Mouse (Mus musculus): Measurements from ENCODE around the gene Slc35e3. TPM values are rescaled to one million over a fixed set of nuclear protein-coding genes. Genes with fewer than 3 reads are reported as not detected.

Gene Slc35e3
- polyA plus RNA-seq, 2 experiments: 1.3 to 1.7 TPM

DNA sequence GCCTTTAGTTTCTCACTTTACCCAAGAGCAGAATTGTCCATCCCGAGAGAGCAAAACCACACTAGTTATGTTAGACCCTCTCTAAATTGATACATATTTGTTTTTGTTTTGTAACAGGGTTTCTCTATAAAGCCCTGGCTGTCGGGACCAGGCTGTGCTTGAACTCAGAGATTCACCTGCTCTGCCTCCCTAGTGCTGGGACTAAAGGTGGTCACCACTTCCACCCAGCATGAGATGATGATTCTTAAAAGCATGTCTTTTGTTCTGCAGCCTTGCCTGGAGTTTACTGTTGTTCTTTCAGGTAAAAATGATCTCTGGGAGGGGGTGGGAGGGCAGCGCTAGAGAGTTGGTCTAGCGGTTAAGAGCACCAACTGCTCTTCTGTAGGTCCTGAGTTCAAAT lies 19.8 kb downstream of the Slc35e3 start:
- no peak overlapping the region for H3K4me2 ChIP-seq (ENCODE audit: low read depth)
- 77% methylated on average over 4 of the region's 4 CpGs for WGBS (ENCODE audit: insufficient replicate concordance)
- no peak overlapping the region for H3K27ac ChIP-seq
- DNase-seq (ENCODE audit: low read depth in 3 of 3, low spot score in 3 of 3) (no peak), ATAC-seq (ENCODE audit: insufficient read depth) (no peak)
- H3K36me3 ChIP-seq (replicated peaks; ENCODE audit: control insufficient read depth, insufficient read depth, low read depth): no peaks in the 10 kb centered on the region
- H3K9ac ChIP-seq (replicated peaks): no peak overlapping the region
- TF ChIP-seq CTCF (IDR thresholded peaks at IDR 0.05; ENCODE audit: low read depth) (no peak), EP300 (IDR thresholded peaks at IDR 0.05; ENCODE audit: low read depth) (no peak)
- H3K4me3 ChIP-seq (ENCODE audit: insufficient read depth in 1 of 2, low read depth in 2 of 2, low read length in 2 of 2): no peak overlapping the region
- no peaks in the 10 kb centered on the region for H3K9me3 ChIP-seq (ENCODE audit: control insufficient read depth, low read length)
- peaks cover 2 to 11% of the 10 kb centered on the region in 2 experiments for H3K4me1 ChIP-seq (replicated peaks; ENCODE audit: control insufficient read depth in 2 of 2, insufficient read depth in 2 of 2, low read length in 1 of 2)
- H3K27me3 ChIP-seq (ENCODE audit: control insufficient read depth, insufficient read depth, low read length): no peaks in the 10 kb centered on the region

DNA sequence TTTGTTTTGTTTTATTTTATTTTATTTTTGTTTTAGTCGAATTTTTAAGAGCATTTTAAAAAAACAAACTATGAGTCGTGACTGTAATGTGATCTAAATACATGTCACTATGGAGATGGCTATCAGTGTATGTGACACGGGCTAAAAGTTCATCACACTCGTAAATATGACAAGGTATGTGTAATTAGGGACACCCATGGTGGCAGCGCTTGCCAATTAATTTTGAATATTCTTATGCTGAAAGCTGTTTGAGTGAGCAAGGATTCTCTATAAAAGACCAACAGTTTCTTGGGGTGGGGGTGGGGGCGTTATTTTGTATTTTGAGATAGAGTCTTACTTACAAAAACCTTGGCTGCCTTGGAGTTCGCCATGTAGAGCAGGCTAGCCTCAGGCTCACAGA lies 20.5 kb downstream of the Slc35e3 start:
- Histone ChIP-seq H3K36me3 (replicated peaks; ENCODE audit: control insufficient read depth, insufficient read depth, low read depth) (no peaks in the 10 kb centered on the region), H3K4me2 (ENCODE audit: low read depth) (no peak overlapping the region), H3K9ac (replicated peaks) (no peak overlapping the region), H3K27me3 (ENCODE audit: control insufficient read depth, insufficient read depth, low read length) (no peaks in the 10 kb centered on the region), H3K27ac (no peak overlapping the region), H3K9me3 (ENCODE audit: control insufficient read depth, low read length) (no peaks in the 10 kb centered on the region), H3K4me3 (ENCODE audit: insufficient read depth in 1 of 2, low read depth in 2 of 2, low read length in 2 of 2) (no peak overlapping the region), H3K4me1 (replicated peaks; ENCODE audit: control insufficient read depth in 2 of 2, insufficient read depth in 2 of 2, low read length in 1 of 2) (peaks cover 0 to 5% of the 10 kb centered on the region in 2 experiments; a peak in 2 of 4 replicates)
- WGBS (ENCODE audit: insufficient replicate concordance): 64% methylated on average over 7 of the region's 7 CpGs
- no peak for DNase-seq (ENCODE audit: low read depth in 3 of 3, low spot score in 3 of 3)
- no peak for ATAC-seq (ENCODE audit: insufficient read depth)
- no peak for TF ChIP-seq EP300 (IDR thresholded peaks at IDR 0.05; ENCODE audit: low read depth)
- TF ChIP-seq CTCF (IDR thresholded peaks at IDR 0.05; ENCODE audit: low read depth): no peak

DNA sequence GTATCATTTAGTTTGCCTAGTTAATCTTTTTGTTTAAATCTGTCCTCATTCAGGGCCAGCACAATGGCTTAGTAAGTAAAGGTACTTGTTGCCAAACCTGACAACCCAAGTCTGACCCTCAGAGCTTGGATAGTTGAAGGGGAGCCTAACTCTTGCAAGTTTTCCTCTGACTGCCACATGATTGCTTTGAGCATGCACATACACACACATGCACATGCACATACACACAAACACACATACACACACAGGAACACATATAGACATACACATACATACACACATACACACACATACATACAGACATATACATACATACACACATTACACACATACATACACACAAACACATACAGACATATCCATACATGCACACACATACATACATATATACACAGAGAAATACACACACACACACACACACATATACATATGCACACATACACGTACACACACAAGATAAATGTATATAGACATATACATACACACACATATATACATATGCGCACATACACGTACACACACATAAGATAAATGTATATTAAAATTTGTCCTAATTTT lies 21.3 kb downstream of the Slc35e3 start:
- no peak overlapping the region for H3K27ac ChIP-seq
- no peaks in the 10 kb centered on the region for H3K9me3 ChIP-seq (ENCODE audit: control insufficient read depth, low read length)
- no peak for TF ChIP-seq CTCF (IDR thresholded peaks at IDR 0.05; ENCODE audit: low read depth)
- no peak for TF ChIP-seq EP300 (IDR thresholded peaks at IDR 0.05; ENCODE audit: low read depth)
- H3K4me2 ChIP-seq (ENCODE audit: low read depth): no peak overlapping the region
- H3K27me3 ChIP-seq (ENCODE audit: control insufficient read depth, insufficient read depth, low read length): no peaks in the 10 kb centered on the region
- peaks cover 0 to 5% of the 10 kb centered on the region in 2 experiments; a peak in 2 of 4 replicates for H3K4me1 ChIP-seq (replicated peaks; ENCODE audit: control insufficient read depth in 2 of 2, insufficient read depth in 2 of 2, low read length in 1 of 2)
- WGBS (ENCODE audit: insufficient replicate concordance): 81% methylated on average over 3 of the region's 3 CpGs
- ATAC-seq (ENCODE audit: insufficient read depth) (no peak), DNase-seq (ENCODE audit: low read depth in 3 of 3, low spot score in 3 of 3) (no peak)
- H3K36me3 ChIP-seq (replicated peaks; ENCODE audit: control insufficient read depth, insufficient read depth, low read depth): no peaks in the 10 kb centered on the region
- H3K4me3 ChIP-seq (ENCODE audit: insufficient read depth in 1 of 2, low read depth in 2 of 2, low read length in 2 of 2): no peak overlapping the region
- H3K9ac ChIP-seq (replicated peaks): no peak overlapping the region

DNA sequence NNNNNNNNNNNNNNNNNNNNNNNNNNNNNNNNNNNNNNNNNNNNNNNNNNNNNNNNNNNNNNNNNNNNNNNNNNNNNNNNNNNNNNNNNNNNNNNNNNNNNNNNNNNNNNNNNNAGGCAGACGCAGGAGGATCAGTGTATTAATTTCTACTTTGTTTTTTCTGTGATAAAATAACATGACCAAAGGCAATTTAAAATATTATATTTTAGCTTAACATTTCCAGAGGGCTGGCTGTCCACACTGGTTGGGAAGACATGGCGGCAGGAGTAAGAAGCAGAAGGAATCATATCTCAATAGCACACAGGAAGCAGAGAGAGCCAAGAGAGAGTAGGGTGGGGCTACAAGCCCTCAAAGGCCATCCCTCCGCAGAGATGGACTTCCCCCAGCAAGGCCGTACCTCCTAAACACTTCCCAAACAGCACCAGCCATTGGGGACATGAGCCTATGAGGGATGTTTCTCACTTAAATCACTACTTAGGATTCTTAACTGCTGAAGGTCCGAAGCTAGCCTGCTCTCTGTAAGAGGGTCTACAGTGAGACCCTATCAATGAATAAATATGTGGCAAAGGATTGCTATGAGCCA lies 21.9 kb downstream of the Slc35e3 start:
- no peaks in the 10 kb centered on the region for H3K36me3 ChIP-seq (replicated peaks; ENCODE audit: control insufficient read depth, insufficient read depth, low read depth)
- H3K27me3 ChIP-seq (ENCODE audit: control insufficient read depth, insufficient read depth, low read length): no peaks in the 10 kb centered on the region
- H3K9ac ChIP-seq (replicated peaks): no peak overlapping the region
- H3K9me3 ChIP-seq (ENCODE audit: control insufficient read depth, low read length): no peaks in the 10 kb centered on the region
- no peak overlapping the region for H3K4me2 ChIP-seq (ENCODE audit: low read depth)
- H3K4me1 ChIP-seq (replicated peaks; ENCODE audit: control insufficient read depth in 2 of 2, insufficient read depth in 2 of 2, low read length in 1 of 2): peaks cover 0 to 2% of the 10 kb centered on the region in 2 experiments; a peak in 2 of 4 replicates
- TF ChIP-seq CTCF (IDR thresholded peaks at IDR 0.05; ENCODE audit: low read depth) (no peak), EP300 (IDR thresholded peaks at IDR 0.05; ENCODE audit: low read depth) (no peak)
- DNase-seq (ENCODE audit: low read depth in 3 of 3, low spot score in 3 of 3): no peak
- H3K4me3 ChIP-seq (ENCODE audit: insufficient read depth in 1 of 2, low read depth in 2 of 2, low read length in 2 of 2): no peak overlapping the region
- ATAC-seq (ENCODE audit: insufficient read depth): no peak
- 46% methylated on average over 5 of the region's 5 CpGs for WGBS (ENCODE audit: insufficient replicate concordance)
- no peak overlapping the region for H3K27ac ChIP-seq

DNA sequence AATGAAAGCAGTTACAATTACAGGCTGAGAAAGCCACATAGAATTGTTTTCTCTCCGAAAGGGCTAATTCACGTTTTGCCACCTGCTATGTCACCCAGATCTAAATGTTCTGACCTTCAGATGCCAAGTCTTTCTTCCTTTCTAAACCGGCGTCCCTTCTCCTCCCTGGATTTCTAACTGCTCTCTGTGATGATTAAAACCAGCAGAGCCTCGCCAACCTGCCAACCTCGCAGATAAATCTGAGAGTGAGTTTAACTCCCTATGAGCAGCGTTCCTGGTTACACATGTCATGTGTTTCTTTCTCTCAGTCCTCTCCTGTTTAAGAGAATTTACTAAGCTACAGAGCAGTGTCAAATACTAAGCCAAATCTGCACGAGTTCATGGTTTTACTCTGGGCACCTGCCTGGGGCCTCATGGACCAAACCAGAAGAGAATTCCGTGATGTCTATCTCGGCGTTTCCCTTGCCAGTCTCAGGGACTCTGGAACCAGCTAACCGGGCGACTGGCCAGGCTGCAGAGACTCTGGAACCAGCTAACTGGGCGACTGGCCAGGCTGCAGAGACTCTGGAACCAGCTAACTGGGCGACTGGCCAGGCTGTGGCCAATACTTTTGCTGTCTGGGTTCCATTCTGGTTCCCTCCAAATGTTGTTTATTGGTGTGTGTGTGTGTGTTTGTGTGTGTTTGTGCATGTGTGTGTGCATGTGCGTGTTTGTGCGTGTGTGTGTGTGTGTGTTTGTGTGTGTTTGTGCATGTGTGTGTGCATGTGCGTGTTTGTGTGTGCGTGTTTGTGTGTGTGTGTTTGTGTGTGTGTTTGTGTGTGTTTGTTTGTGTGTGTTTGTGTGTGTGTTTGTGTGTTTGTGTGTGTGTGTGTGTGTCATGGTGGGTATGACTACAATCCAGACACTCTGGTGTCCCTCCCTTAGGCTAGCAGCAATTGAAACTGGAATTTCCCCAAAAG lies 27.7 kb downstream of the Slc35e3 start:
- Histone ChIP-seq H3K4me2 (ENCODE audit: low read depth) (no peak overlapping the region), H3K27ac (no peak overlapping the region), H3K9ac (replicated peaks) (no peak overlapping the region), H3K9me3 (ENCODE audit: control insufficient read depth, low read length) (no peaks in the 10 kb centered on the region), H3K36me3 (replicated peaks; ENCODE audit: control insufficient read depth, insufficient read depth, low read depth) (no peaks in the 10 kb centered on the region), H3K4me1 (replicated peaks; ENCODE audit: control insufficient read depth in 2 of 2, insufficient read depth in 2 of 2, low read length in 1 of 2) (0 out of 4 replicates have a peak, but pooled peaks cover 0 to 7% of the 10 kb centered on the region in 2 experiments), H3K27me3 (ENCODE audit: control insufficient read depth, insufficient read depth, low read length) (no peaks in the 10 kb centered on the region), H3K4me3 (ENCODE audit: insufficient read depth in 1 of 2, low read depth in 2 of 2, low read length in 2 of 2) (no peak overlapping the region)
- DNase-seq (ENCODE audit: low read depth in 3 of 3, low spot score in 3 of 3): no peak
- WGBS (ENCODE audit: insufficient replicate concordance): 61% methylated on average over 19 of the region's 19 CpGs
- TF ChIP-seq EP300 (IDR thresholded peaks at IDR 0.05; ENCODE audit: low read depth) (no peak), CTCF (IDR thresholded peaks at IDR 0.05; ENCODE audit: low read depth) (no peak)
- ATAC-seq (ENCODE audit: insufficient read depth): no peak
